Mouse (Mus musculus) heart, embryonic 11.5 days (tissue): Measurements from ENCODE around the gene Dvl2. TPM values are rescaled to one million over a fixed set of nuclear protein-coding genes. Genes with fewer than 3 reads are reported as not detected.

Experiments used
- ATAC-seq: fragments of 200-750 bp; cut with Nextera tagmentation; replicated peaks from 2 replicates; pipeline ENCODE4 v1.8.0; 2017; ENCODE audit warnings: moderate library complexity; ENCODE audit not compliant: insufficient number of reproducible peaks, low FRiP score, low TSS enrichment
- H3K27ac ChIP-seq: fragments of 300-500 bp; sonication (generic); 2 replicates; pipeline ENCODE4 v1.5.1; 2014; ENCODE audit warnings: mild to moderate bottlenecking, low read depth, low read length
- H3K27me3 ChIP-seq: fragments of 300-500 bp; sonication (generic); 2 replicates; pipeline ENCODE4 v1.6.1; 2014; ENCODE audit warnings: mild to moderate bottlenecking, low read length, mixed read lengths; ENCODE audit not compliant: control insufficient read depth, insufficient read depth
- H3K36me3 ChIP-seq: fragments of 300-500 bp; sonication (generic); 2 replicates; pipeline ENCODE4 v1.6.1; 2014; ENCODE audit warnings: mild to moderate bottlenecking, low read length, moderate library complexity, mixed read lengths; ENCODE audit not compliant: control insufficient read depth, insufficient read depth
- H3K4me1 ChIP-seq: fragments of 300-500 bp; sonication (generic); 2 replicates; pipeline ENCODE4 v1.6.1; 2014; ENCODE audit warnings: low read length; ENCODE audit not compliant: control insufficient read depth, insufficient read depth
- H3K4me2 ChIP-seq: fragments of 300-500 bp; sonication (generic); 2 replicates; pipeline ENCODE4 v1.6.1; 2014; ENCODE audit warnings: mild to moderate bottlenecking, moderate library complexity
- H3K4me3 ChIP-seq: fragments of 300-500 bp; sonication (generic); 2 replicates; pipeline ENCODE4 v1.5.1; 2014; ENCODE audit warnings: low read depth, low read length
- H3K9ac ChIP-seq: fragments of 300-500 bp; sonication (generic); 2 replicates; pipeline ENCODE4 v1.6.1; 2014; ENCODE audit warnings: mild to moderate bottlenecking, low read depth, low read length, moderate library complexity
- H3K9me3 ChIP-seq: fragments of 300-500 bp; sonication (generic); replicated peaks from 2 replicates; pipeline ENCODE4 v1.6.1; 2016; ENCODE audit warnings: low read length; ENCODE audit not compliant: control insufficient read depth
- WGBS: fragments of 180-500 bp; shearing (Covaris S2); extraction: QIAGEN DNeasy Blood & Tissue Kit; methylation state at CpG from one replicate; pipeline ENCODE4 v1.1.7; 2014; ENCODE audit not compliant: insufficient replicate concordance; 5-methylcytosine and 5-hydroxymethylcytosine counted together
- polyA plus RNA-seq: library from polyadenylated mRNA; unstranded; fragments of >200 nt; fragmentation: Nextera tagmentation; extraction: Ambion mirVana; gene quantifications from 2 replicates; pipeline ENCODE4 v1.2.1, GENCODE M21; 2014

Dvl2 gene
- polyA plus RNA-seq, 1 experiment from 2014 or later: 18.9 TPM

- H3K4me2 ChIP-seq: no peak overlapping the region
- no peak for ATAC-seq
- no peak overlapping the region for H3K9ac ChIP-seq
- H3K36me3 ChIP-seq: peaks cover 26% of the 10 kb centered on the region
- peaks cover 4% of the 10 kb centered on the region; the same call in 1 of the 2 replicates for H3K4me1 ChIP-seq
- WGBS: 54% methylated on average over 4 of the region's 4 CpGs
- no peak overlapping the region for H3K27ac ChIP-seq
- H3K9me3 ChIP-seq: no peaks in the 10 kb centered on the region
- no peak overlapping the region for H3K4me3 ChIP-seq
- no peaks in the 10 kb centered on the region for H3K27me3 ChIP-seq
Measured at GRCm38 (mm10) chr11:69976271-69976670, 24.1 kb upstream of the Dvl2 start.

- Histone ChIP-seq H3K9me3 (no peaks in the 10 kb centered on the region), H3K36me3 (peaks cover 17% of the 10 kb centered on the region), H3K4me1 (peaks cover 20% of the 10 kb centered on the region), H3K9ac (peak overlapping the region; percentile 99), H3K27ac (peak overlapping the region; percentile 99), H3K4me3 (peak overlapping the region; percentile 100), H3K4me2 (peak overlapping the region; percentile 97), H3K27me3 (no peaks in the 10 kb centered on the region)
- ATAC-seq: no peak
- WGBS: 2% methylated on average over 16 of the region's 16 CpGs
Measured at GRCm38 (mm10) chr11:69979827-69980195, 20.6 kb upstream of the Dvl2 start.

- peaks cover 17% of the 10 kb centered on the region for H3K36me3 ChIP-seq
- 0% methylated on average over 44 of the region's 60 CpGs for WGBS
- no peaks in the 10 kb centered on the region for H3K27me3 ChIP-seq
Measured at GRCm38 (mm10) chr11:69980196-69981140, 19.9 kb upstream of the Dvl2 start.

GRCm38 (mm10) chr11:69981141-69981762 lies 19.1 kb upstream of the Dvl2 start, which contains the start of gene Ctdnep1:
Ctdnep1 (plus strand) TSS chr11:69981156.
- Histone ChIP-seq H3K9ac (peak within 1 kb of the TSS; percentile 99), H3K27me3 (no peaks in the 10 kb centered on the region), H3K27ac (peak within 1 kb of the TSS; percentile 99), H3K4me1 (peaks cover 20% of the 10 kb centered on the region), H3K36me3 (peaks cover 19% of the 10 kb centered on the region), H3K4me3 (peak within 1 kb of the TSS; percentile 100), H3K9me3 (no peaks in the 10 kb centered on the region), H3K4me2 (peak within 1 kb of the TSS; percentile 97)
- 0% methylated on average over 35 of the region's 43 CpGs for WGBS
- no peak for ATAC-seq

More at GRCm38 (mm10) chr11:69980196-69981140, 19.9 kb upstream of the Dvl2 start:
- Histone ChIP-seq H3K4me3 (peak overlapping the region; percentile 100), H3K4me2 (peak overlapping the region; percentile 97), H3K9ac (peak overlapping the region; percentile 99), H3K9me3 (no peaks in the 10 kb centered on the region), H3K4me1 (peaks cover 20% of the 10 kb centered on the region), H3K27ac (peak overlapping the region; percentile 99)
- ATAC-seq: peak; percentile 88

GRCm38 (mm10) chr11:69982225-69982624 lies 18.2 kb upstream of the Dvl2 start, which contains the start of gene Elp5:
Elp5 (minus strand) TSS chr11:69982517.
- H3K4me2 ChIP-seq: peak within 1 kb of the TSS; percentile 97
- no peaks in the 10 kb centered on the region for H3K27me3 ChIP-seq
- peak within 1 kb of the TSS; percentile 99 for H3K9ac ChIP-seq
- peak within 1 kb of the TSS; percentile 99 for H3K27ac ChIP-seq
- H3K4me3 ChIP-seq: peak within 1 kb of the TSS; percentile 100
- 51% methylated on average over 8 of the region's 8 CpGs for WGBS
- peaks cover 21% of the 10 kb centered on the region for H3K36me3 ChIP-seq
- H3K9me3 ChIP-seq: no peaks in the 10 kb centered on the region
- ATAC-seq: no peak
- peaks cover 20% of the 10 kb centered on the region for H3K4me1 ChIP-seq

- no peak for ATAC-seq
- no peaks in the 10 kb centered on the region for H3K9me3 ChIP-seq
- H3K36me3 ChIP-seq: peaks cover 19% of the 10 kb centered on the region
- peaks cover 20% of the 10 kb centered on the region for H3K4me1 ChIP-seq
- 27% methylated on average over 5 of the region's 5 CpGs for WGBS
- peak overlapping the region; percentile 97 for H3K4me2 ChIP-seq
- H3K4me3 ChIP-seq: peak overlapping the region; percentile 100
- H3K27me3 ChIP-seq: no peaks in the 10 kb centered on the region
- peak overlapping the region; percentile 4 for H3K9ac ChIP-seq
- H3K27ac ChIP-seq: peak overlapping the region; percentile 52; the same call in 1 of the 2 replicates
Measured at GRCm38 (mm10) chr11:69982877-69983276, 17.5 kb upstream of the Dvl2 start.

GRCm38 (mm10) chr11:69983377-69983776 lies 17.0 kb upstream of the Dvl2 start:
- Histone ChIP-seq H3K4me2 (peak overlapping the region; percentile 97), H3K9me3 (no peaks in the 10 kb centered on the region), H3K4me1 (peaks cover 20% of the 10 kb centered on the region), H3K27ac (peak overlapping the region; percentile 52; the same call in 1 of the 2 replicates), H3K27me3 (no peaks in the 10 kb centered on the region), H3K4me3 (peak overlapping the region; percentile 100; the same call in 1 of the 2 replicates), H3K36me3 (peaks cover 24% of the 10 kb centered on the region), H3K9ac (peak overlapping the region; percentile 4)
- no peak for ATAC-seq
- 78% methylated on average over 4 of the region's 4 CpGs for WGBS

GRCm38 (mm10) chr11:69984431-69984830 lies 16.0 kb upstream of the Dvl2 start:
- Histone ChIP-seq H3K27ac (no peak overlapping the region), H3K27me3 (no peaks in the 10 kb centered on the region), H3K9ac (no peak overlapping the region), H3K4me1 (peaks cover 18% of the 10 kb centered on the region), H3K4me2 (no peak overlapping the region), H3K9me3 (no peaks in the 10 kb centered on the region), H3K36me3 (peaks cover 24% of the 10 kb centered on the region), H3K4me3 (no peak overlapping the region)
- ATAC-seq: no peak
- WGBS: 93% methylated on average over 8 of the region's 8 CpGs
